Mouse (Mus musculus): Measurements from ENCODE around the gene Slc41a2. TPM values are rescaled to one million over a fixed set of nuclear protein-coding genes. Genes with fewer than 3 reads are reported as not detected.

The Slc41a2 gene
- polyA plus RNA-seq, 1 experiment from 2014 or later, result 4.9 TPM

DNA sequence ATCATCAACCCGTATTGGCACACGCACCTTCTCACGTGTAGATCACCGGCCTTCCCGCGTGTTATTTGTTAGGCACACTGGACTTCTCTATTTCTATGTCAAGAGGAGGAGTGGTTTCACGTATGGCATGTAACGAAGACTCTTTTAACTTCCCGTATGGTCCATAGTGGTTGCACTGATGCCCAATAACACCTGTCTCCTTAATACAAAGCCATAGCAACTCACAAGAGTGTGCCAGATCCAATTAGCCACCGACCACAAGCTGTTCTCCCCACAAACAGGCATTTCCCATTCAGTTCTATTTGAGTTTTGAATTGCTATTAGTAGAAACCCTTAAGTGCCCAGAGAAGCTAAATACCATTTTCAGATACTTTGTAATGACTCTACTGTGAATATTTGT lies 117.5 kb downstream of the Slc41a2 start:
- WGBS, result 78% methylated on average over 10 of the region's 10 CpGs
- ATAC-seq (ENCODE audit: low read depth), result no peak

DNA sequence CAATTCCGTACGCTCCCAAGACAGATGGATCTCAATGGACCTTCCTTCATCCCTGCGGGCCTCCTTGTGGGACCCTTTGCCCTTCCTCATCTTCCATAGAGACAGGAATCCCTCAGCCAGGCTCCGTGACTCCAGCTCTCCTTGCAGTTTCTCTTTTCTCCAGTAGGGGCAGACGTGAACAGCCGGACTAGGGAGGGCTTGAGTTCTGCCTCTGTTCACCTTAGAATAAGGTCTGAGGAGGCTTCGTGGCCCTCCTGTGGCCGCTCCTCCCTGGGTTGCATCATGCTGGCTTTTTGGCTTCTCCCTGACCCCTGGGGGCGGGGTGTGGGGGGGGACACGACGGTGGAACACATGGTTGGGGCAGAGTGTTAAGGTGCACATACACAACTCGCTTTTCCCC lies 118.0 kb downstream of the Slc41a2 start:
- Histone ChIP-seq H3K4me1 (ENCODE audit: control insufficient read depth, insufficient read depth, low read length) (no peaks in the 10 kb centered on the region), H3K27me3 (replicated peaks; ENCODE audit: control insufficient read depth, insufficient read depth, low read length) (no peaks in the 10 kb centered on the region), H3K4me2 (ENCODE audit: low read depth, low read length) (no peak overlapping the region), H3K9ac (ENCODE audit: low read depth, low read length) (no peak overlapping the region), H3K36me3 (ENCODE audit: control insufficient read depth, insufficient read depth, low read length) (no peaks in the 10 kb centered on the region), H3K4me3 (ENCODE audit: low read depth, low read length) (no peak overlapping the region), H3K9me3 (ENCODE audit: control insufficient read depth, low read length) (no peaks in the 10 kb centered on the region), H3K27ac (replicated peaks; ENCODE audit: low read depth, low read length) (no peak overlapping the region)
- WGBS, result 28% methylated on average over 12 of the region's 12 CpGs
- DNase-seq (ENCODE audit: low spot score) (no peak), ATAC-seq (ENCODE audit: low read depth) (no peak)

More for the DNA sequence above, 117.5 kb downstream of the Slc41a2 start:
- H3K27ac ChIP-seq (replicated peaks; ENCODE audit: low read depth, low read length), result no peak overlapping the region
- no peak overlapping the region for H3K4me2 ChIP-seq (ENCODE audit: low read depth, low read length)
- no peaks in the 10 kb centered on the region for H3K36me3 ChIP-seq (ENCODE audit: control insufficient read depth, insufficient read depth, low read length)
- H3K4me1 ChIP-seq (ENCODE audit: control insufficient read depth, insufficient read depth, low read length), result no peaks in the 10 kb centered on the region
- no peak overlapping the region for H3K9ac ChIP-seq (ENCODE audit: low read depth, low read length)
- H3K9me3 ChIP-seq (ENCODE audit: control insufficient read depth, low read length), result no peaks in the 10 kb centered on the region
- H3K4me3 ChIP-seq (ENCODE audit: low read depth, low read length), result no peak overlapping the region
- no peak for DNase-seq (ENCODE audit: low spot score)
- H3K27me3 ChIP-seq (replicated peaks; ENCODE audit: control insufficient read depth, insufficient read depth, low read length), result no peaks in the 10 kb centered on the region

DNA sequence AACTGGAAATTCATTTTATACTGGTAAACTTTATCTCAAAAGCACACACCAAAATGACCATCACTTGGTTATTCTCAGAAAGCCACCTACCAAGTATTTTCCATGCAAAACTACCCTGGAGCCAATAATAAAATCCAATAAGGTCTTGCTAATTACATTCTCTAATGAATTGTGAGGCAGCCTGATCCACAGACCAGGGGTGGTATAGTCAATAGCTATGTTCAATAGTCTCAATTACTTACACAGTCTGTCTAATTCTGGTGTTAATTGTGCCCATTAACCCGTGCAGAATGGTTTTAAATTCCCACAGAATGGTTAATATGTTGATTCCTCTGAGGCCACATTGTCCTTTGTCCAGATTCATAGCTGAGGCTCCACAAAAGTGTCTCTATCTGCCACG lies 118.9 kb downstream of the Slc41a2 start:
- WGBS, result 68% methylated on average over 2 of the region's 2 CpGs

DNA sequence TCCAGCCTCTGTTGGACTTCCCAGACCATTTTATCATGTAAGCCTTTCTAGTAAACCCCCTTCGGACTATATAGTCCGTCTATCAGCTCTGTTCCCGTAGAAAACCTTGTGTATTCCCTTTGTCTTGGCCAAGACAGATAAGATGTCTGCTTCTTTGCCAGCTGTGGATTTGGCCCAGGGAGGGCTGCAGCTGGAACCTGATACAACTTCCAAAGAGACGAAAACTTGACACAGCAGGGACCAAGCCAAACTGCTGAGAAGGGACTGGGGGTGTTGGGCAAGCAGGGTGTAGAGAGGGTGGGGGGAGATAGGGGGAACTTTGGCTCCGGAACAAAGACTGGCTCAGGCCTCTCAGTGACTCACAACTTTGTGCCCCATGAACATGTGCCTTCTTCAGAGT lies 120.4 kb downstream of the Slc41a2 start:
- Histone ChIP-seq H3K27me3 (replicated peaks; ENCODE audit: control insufficient read depth, insufficient read depth, low read length) (no peaks in the 10 kb centered on the region), H3K4me3 (ENCODE audit: low read depth, low read length) (no peak overlapping the region), H3K36me3 (ENCODE audit: control insufficient read depth, insufficient read depth, low read length) (no peaks in the 10 kb centered on the region), H3K27ac (replicated peaks; ENCODE audit: low read depth, low read length) (0 out of 2 replicates have a peak overlapping the region, but pooled peaks have one; percentile 4), H3K9me3 (ENCODE audit: control insufficient read depth, low read length) (no peaks in the 10 kb centered on the region), H3K4me1 (ENCODE audit: control insufficient read depth, insufficient read depth, low read length) (no peaks in the 10 kb centered on the region), H3K9ac (ENCODE audit: low read depth, low read length) (no peak overlapping the region), H3K4me2 (ENCODE audit: low read depth, low read length) (no peak overlapping the region)
- ATAC-seq (ENCODE audit: low read depth) (peak; percentile 53; the same call in 1 of the 2 replicates), DNase-seq (ENCODE audit: low spot score) (peak; percentile 67)
- WGBS, result 37% methylated on average over 5 of the region's 5 CpGs

More for the DNA sequence above, 118.9 kb downstream of the Slc41a2 start:
- Histone ChIP-seq H3K27me3 (replicated peaks; ENCODE audit: control insufficient read depth, insufficient read depth, low read length) (no peaks in the 10 kb centered on the region), H3K27ac (replicated peaks; ENCODE audit: low read depth, low read length) (no peak overlapping the region), H3K4me1 (ENCODE audit: control insufficient read depth, insufficient read depth, low read length) (no peaks in the 10 kb centered on the region), H3K4me2 (ENCODE audit: low read depth, low read length) (no peak overlapping the region), H3K9ac (ENCODE audit: low read depth, low read length) (no peak overlapping the region), H3K36me3 (ENCODE audit: control insufficient read depth, insufficient read depth, low read length) (no peaks in the 10 kb centered on the region), H3K4me3 (ENCODE audit: low read depth, low read length) (no peak overlapping the region), H3K9me3 (ENCODE audit: control insufficient read depth, low read length) (no peaks in the 10 kb centered on the region)
- ATAC-seq (ENCODE audit: low read depth), result no peak
- DNase-seq (ENCODE audit: low spot score), result no peak

DNA sequence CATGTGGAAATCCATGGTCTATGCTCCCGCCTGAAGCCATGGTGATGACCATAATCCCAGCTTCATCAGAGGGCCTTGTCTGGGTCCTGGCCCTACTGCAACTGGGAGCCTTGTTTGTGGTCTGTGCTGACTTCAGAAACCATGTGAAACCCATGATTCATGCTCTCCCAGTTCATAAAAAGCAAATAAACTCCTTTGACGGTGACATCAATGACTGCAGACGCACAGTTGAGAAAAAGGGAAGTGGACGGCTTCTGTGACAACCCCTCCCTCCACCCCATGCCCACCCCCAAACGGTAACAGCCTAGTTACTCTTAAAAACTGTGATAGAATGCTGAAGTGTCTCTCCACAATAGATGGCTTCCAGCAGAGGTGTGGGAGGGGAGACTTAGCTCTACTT lies 122.1 kb downstream of the Slc41a2 start:
- 70% methylated on average over 5 of the region's 5 CpGs for WGBS
- Histone ChIP-seq H3K27ac (replicated peaks; ENCODE audit: low read depth, low read length) (no peak overlapping the region), H3K4me2 (ENCODE audit: low read depth, low read length) (no peak overlapping the region), H3K9ac (ENCODE audit: low read depth, low read length) (no peak overlapping the region), H3K9me3 (ENCODE audit: control insufficient read depth, low read length) (no peaks in the 10 kb centered on the region), H3K4me1 (ENCODE audit: control insufficient read depth, insufficient read depth, low read length) (no peaks in the 10 kb centered on the region), H3K27me3 (replicated peaks; ENCODE audit: control insufficient read depth, insufficient read depth, low read length) (no peaks in the 10 kb centered on the region), H3K4me3 (ENCODE audit: low read depth, low read length) (no peak overlapping the region), H3K36me3 (ENCODE audit: control insufficient read depth, insufficient read depth, low read length) (no peaks in the 10 kb centered on the region)
- ATAC-seq (ENCODE audit: low read depth) (no peak), DNase-seq (ENCODE audit: low spot score) (no peak)

DNA sequence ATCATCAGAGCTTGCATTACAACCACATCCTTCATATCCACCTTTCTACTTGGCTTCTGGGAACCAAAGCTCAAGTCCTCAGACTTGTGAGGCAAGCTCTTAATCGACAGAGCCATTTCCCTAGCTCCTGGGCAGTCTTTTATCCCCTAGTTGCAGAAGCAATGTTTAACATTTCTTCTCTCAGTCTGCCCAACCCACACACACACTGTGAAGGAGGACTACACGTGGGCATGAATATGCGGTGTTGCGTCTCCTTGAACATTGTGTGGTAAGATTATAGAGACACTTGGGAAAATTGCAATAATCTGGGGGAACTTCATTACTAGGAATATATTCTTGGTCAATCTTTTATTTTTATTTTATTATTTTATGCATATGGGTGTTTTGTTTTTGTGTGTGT lies 125.1 kb downstream of the Slc41a2 start:
- WGBS, result 91% methylated on average over 4 of the region's 4 CpGs
- no peak for DNase-seq (ENCODE audit: low spot score)
- Histone ChIP-seq H3K4me1 (ENCODE audit: control insufficient read depth, insufficient read depth, low read length) (peaks cover 7% of the 10 kb centered on the region; the same call in 1 of the 2 replicates), H3K27me3 (replicated peaks; ENCODE audit: control insufficient read depth, insufficient read depth, low read length) (no peaks in the 10 kb centered on the region), H3K4me2 (ENCODE audit: low read depth, low read length) (no peak overlapping the region), H3K9ac (ENCODE audit: low read depth, low read length) (no peak overlapping the region), H3K9me3 (ENCODE audit: control insufficient read depth, low read length) (no peaks in the 10 kb centered on the region), H3K4me3 (ENCODE audit: low read depth, low read length) (no peak overlapping the region), H3K27ac (replicated peaks; ENCODE audit: low read depth, low read length) (no peak overlapping the region), H3K36me3 (ENCODE audit: control insufficient read depth, insufficient read depth, low read length) (no peaks in the 10 kb centered on the region)
- ATAC-seq (ENCODE audit: low read depth), result no peak

DNA sequence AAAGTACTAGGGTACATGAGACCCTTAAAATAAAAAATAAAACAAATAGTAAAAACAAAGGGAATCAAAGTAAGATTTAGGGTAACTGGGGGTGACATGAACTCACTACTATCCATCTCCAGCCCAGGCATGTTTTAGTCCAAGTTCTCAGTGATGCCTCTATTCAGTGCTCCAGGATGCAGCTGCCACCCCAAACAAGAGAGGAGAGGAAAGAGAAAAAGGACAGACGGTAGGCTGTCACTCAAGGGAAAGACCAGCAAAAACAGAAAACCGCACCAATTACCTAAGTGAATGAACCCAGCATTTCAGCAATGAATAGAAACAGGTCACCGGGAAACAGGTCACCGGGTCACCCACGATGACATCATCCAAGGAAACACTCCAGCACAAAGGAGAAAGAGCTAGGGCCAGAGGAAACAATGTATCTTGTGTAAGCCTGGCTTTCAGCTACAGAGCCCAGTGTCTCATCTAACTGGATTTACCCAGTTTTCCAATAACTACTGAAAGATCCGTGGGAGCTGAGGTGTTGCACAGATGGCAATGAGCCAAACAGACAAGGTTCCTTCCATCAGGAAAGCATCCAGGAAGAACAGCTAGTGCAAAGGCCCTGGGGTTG lies 126.6 kb downstream of the Slc41a2 start:
- H3K27ac ChIP-seq (replicated peaks; ENCODE audit: low read depth, low read length), result no peak overlapping the region
- WGBS, result 41% methylated on average over 6 of the region's 6 CpGs
- peaks cover 7% of the 10 kb centered on the region; the same call in 1 of the 2 replicates for H3K4me1 ChIP-seq (ENCODE audit: control insufficient read depth, insufficient read depth, low read length)
- no peaks in the 10 kb centered on the region for H3K36me3 ChIP-seq (ENCODE audit: control insufficient read depth, insufficient read depth, low read length)
- H3K9ac ChIP-seq (ENCODE audit: low read depth, low read length), result no peak overlapping the region
- DNase-seq (ENCODE audit: low spot score), result no peak
- no peaks in the 10 kb centered on the region for H3K27me3 ChIP-seq (replicated peaks; ENCODE audit: control insufficient read depth, insufficient read depth, low read length)
- H3K4me3 ChIP-seq (ENCODE audit: low read depth, low read length), result no peak overlapping the region
- ATAC-seq (ENCODE audit: low read depth), result peak; percentile 30; the same call in 1 of the 2 replicates
- no peaks in the 10 kb centered on the region for H3K9me3 ChIP-seq (ENCODE audit: control insufficient read depth, low read length)
- H3K4me2 ChIP-seq (ENCODE audit: low read depth, low read length), result no peak overlapping the region

DNA sequence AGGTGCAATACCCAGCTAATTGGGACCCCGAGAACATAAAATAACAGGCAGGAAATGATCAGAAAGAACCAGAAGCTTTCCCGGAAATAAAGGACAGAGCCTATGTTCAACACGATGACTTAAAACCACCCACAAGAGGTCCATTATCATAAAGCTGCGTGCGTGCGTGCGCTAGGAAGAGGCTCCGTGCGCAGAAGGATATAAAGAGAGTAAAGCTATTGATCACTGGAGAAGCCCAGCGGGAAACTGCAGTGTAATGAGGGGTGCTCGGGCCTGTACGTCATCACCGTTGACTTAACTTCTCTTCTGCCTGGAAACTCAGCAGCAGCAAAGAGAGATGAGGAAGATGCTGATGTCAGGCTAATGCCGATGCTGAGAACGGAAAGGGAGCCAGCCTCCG lies 127.6 kb downstream of the Slc41a2 start:
- no peak overlapping the region for H3K4me3 ChIP-seq (ENCODE audit: low read depth, low read length)
- no peaks in the 10 kb centered on the region for H3K36me3 ChIP-seq (ENCODE audit: control insufficient read depth, insufficient read depth, low read length)
- H3K9me3 ChIP-seq (ENCODE audit: control insufficient read depth, low read length), result no peaks in the 10 kb centered on the region
- DNase-seq (ENCODE audit: low spot score) (no peak), ATAC-seq (ENCODE audit: low read depth) (no peak)
- no peak overlapping the region for H3K9ac ChIP-seq (ENCODE audit: low read depth, low read length)
- H3K27ac ChIP-seq (replicated peaks; ENCODE audit: low read depth, low read length), result no peak overlapping the region
- WGBS, result 72% methylated on average over 16 of the region's 16 CpGs
- H3K27me3 ChIP-seq (replicated peaks; ENCODE audit: control insufficient read depth, insufficient read depth, low read length), result no peaks in the 10 kb centered on the region
- no peak overlapping the region for H3K4me2 ChIP-seq (ENCODE audit: low read depth, low read length)
- peaks cover 7% of the 10 kb centered on the region; the same call in 1 of the 2 replicates for H3K4me1 ChIP-seq (ENCODE audit: control insufficient read depth, insufficient read depth, low read length)

DNA sequence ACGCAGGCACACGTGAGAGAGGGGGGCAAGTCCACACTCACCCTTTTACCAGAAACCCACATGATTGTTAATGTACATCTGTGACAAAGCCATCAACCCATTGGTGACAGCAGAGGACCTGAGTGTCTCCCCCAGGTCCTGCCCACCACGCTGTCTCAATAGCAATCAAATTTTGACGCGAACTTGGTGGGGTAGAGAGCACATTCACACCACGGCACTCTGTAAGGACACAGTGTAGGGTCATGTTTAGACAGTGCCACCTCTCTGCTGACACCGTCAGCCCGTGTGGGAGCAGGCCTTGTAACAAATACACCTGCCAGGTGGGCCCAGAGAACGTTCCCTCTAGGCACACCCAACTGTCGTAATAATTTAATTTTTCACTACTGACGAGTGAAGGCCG lies 128.3 kb downstream of the Slc41a2 start:
- H3K4me2 ChIP-seq (ENCODE audit: low read depth, low read length), result no peak overlapping the region
- WGBS, result 61% methylated on average over 12 of the region's 12 CpGs
- no peaks in the 10 kb centered on the region for H3K27me3 ChIP-seq (replicated peaks; ENCODE audit: control insufficient read depth, insufficient read depth, low read length)
- H3K27ac ChIP-seq (replicated peaks; ENCODE audit: low read depth, low read length), result no peak overlapping the region
- no peak for ATAC-seq (ENCODE audit: low read depth)
- no peaks in the 10 kb centered on the region for H3K36me3 ChIP-seq (ENCODE audit: control insufficient read depth, insufficient read depth, low read length)
- DNase-seq (ENCODE audit: low spot score), result no peak
- peaks cover 7% of the 10 kb centered on the region; the same call in 1 of the 2 replicates for H3K4me1 ChIP-seq (ENCODE audit: control insufficient read depth, insufficient read depth, low read length)
- no peaks in the 10 kb centered on the region for H3K9me3 ChIP-seq (ENCODE audit: control insufficient read depth, low read length)
- no peak overlapping the region for H3K4me3 ChIP-seq (ENCODE audit: low read depth, low read length)
- H3K9ac ChIP-seq (ENCODE audit: low read depth, low read length), result no peak overlapping the region
